Comparison of ENCODE assay signal across 8 mouse cellular contexts in genomic region chr5:32458408-32459143, GRCm38 (mm10). TPM values are rescaled to one million over a fixed set of nuclear protein-coding genes. Genes with fewer than 3 reads are reported as not detected.
A peak's percentile ranks its signal among the peaks of the same experiment; 100 is the strongest.
DNase-seq lines count a peak whose midpoint lies in the region; ATAC-seq and TF ChIP-seq lines count a peak whose summit lies in the region.

Gene Ppp1cb (plus strand): TSS chr5:32458843.

- TF ChIP-seq POLR2A in cortical plate, adult 2 months (IDR thresholded peaks at IDR 0.05; ENCODE audit: extremely low read depth, insufficient read depth, low read length), result peak; percentile 99

- peaks cover 3% of the 10 kb centered on the region; the same call in 1 of the 2 replicates for H3K4me1 ChIP-seq in cortical plate, adult 2 months (ENCODE audit: control insufficient read depth, insufficient read depth, low read length)
- H3K4me1 ChIP-seq in megakaryocyte, embryonic 14.5 days, result peaks cover 31% of the 10 kb centered on the region

- H3K9me3 ChIP-seq in megakaryocyte, embryonic 14.5 days, result no peaks in the 10 kb centered on the region

- peak within 1 kb of the TSS; percentile 99 for H3K27ac ChIP-seq in cortical plate, adult 2 months (ENCODE audit: insufficient read depth, low read length)

- H3K36me3 ChIP-seq in megakaryocyte, embryonic 14.5 days (replicated peaks; ENCODE audit: low read length), result no peaks in the 10 kb centered on the region

- no peak for TF ChIP-seq CTCF in cortical plate, adult 2 months (IDR thresholded peaks at IDR 0.05; ENCODE audit: extremely low read depth, insufficient read depth, low read length)

- ATAC-seq in activated CD4-positive, CD25-positive, alpha-beta regulatory T cell, adult 4 months, result peak; percentile 89

- peak within 1 kb of the TSS; percentile 100 for H3K4me3 ChIP-seq in cortical plate, adult 2 months (ENCODE audit: insufficient read depth, low read length)
- H3K4me3 ChIP-seq in megakaryocyte, embryonic 14.5 days (replicated peaks), result peak within 1 kb of the TSS; percentile 97

- peaks cover 4% of the 10 kb centered on the region for H3K27me3 ChIP-seq in megakaryocyte, embryonic 14.5 days (replicated peaks)

- DNase-seq in gastrocnemius, adult 8-10 months (ENCODE audit: low spot score in 2 of 2), result peak; percentile 94 to 98
- DNase-seq in hindlimb bud, embryonic 11.5 days (ENCODE audit: extremely low spot score, low read depth, low spot score), result peak; percentile 98
- peak; percentile 81 to 98 for DNase-seq in left cerebral cortex, adult 8-10 months (ENCODE audit: low spot score in 2 of 2)
- DNase-seq in right cerebral cortex, postnatal 10 days (ENCODE audit: low spot score in 2 of 2), result peak; percentile 99
- peak; percentile 94 for DNase-seq in urinary bladder, postnatal 25 days (ENCODE audit: low spot score)

RNA-seq across cellular contexts. Expression of gene Ppp1cb, which starts in this region (rescaled TPM):
- 100 to 1,000 TPM in 1 of 2 experiments, 10 to 100 TPM in 1; 85.8 to 154 TPM for polyA plus RNA-seq in activated CD4-positive, CD25-positive, alpha-beta regulatory T cell, adult 4 months (2017; shearing (Covaris generic))
- polyA plus RNA-seq in cortical plate, adult 2 months (2012; rRNA removed), result 241 and 252 TPM in 2 replicates
- total RNA-seq in gastrocnemius, adult 8-10 months (2022), result 100 to 1,000 TPM; 442 to 503 (median 471) TPM
- 100 to 1,000 TPM; 369 to 425 (median 401) TPM for total RNA-seq in left cerebral cortex, adult 8-10 months (2022)
- 0.74 and 19.0 TPM in 2 replicates for polyA plus RNA-seq in megakaryocyte, embryonic 14.5 days (2012; ENCODE audit: insufficient read depth, low replicate concordance)

Comparison
In these comparisons a context has a peak if more than half of its experiments do, and no peak if none do; other contexts are left out.
1. Peak in every context shown above with its lines: DNase-seq, ATAC-seq, H3K4me3 ChIP-seq and H3K27ac ChIP-seq.